Mouse (Mus musculus) heart, embryonic 16.5 days (tissue): ENCODE data around the gene Galk2. TPM values are rescaled to one million over a fixed set of nuclear protein-coding genes. Genes with fewer than 3 reads are reported as not detected.

ENCODE experiments used
- ATAC-seq: fragments of 200-750 bp; cut with Nextera tagmentation; replicated peaks from 2 replicates; pipeline ENCODE4 v1.8.0; 2017; ENCODE audit warnings: moderate number of reproducible peaks; ENCODE audit not compliant: insufficient read depth, low FRiP score; ENCODE audit errors: extremely low read depth
- H3K27ac ChIP-seq: fragments of 300-500 bp; sonication (generic); 2 replicates; pipeline ENCODE4 v1.5.1; 2014; ENCODE audit warnings: mild to moderate bottlenecking, low read length, control low read depth, moderate library complexity
- H3K27me3 ChIP-seq: fragments of 300-500 bp; sonication (generic); 2 replicates; pipeline ENCODE4 v1.6.1; 2014; ENCODE audit warnings: low read length, mixed read lengths; ENCODE audit not compliant: control insufficient read depth, insufficient read depth
- H3K36me3 ChIP-seq: fragments of 300-500 bp; sonication (generic); 2 replicates; pipeline ENCODE4 v1.6.1; 2014; ENCODE audit not compliant: control insufficient read depth, insufficient read depth
- H3K4me1 ChIP-seq: fragments of 300-500 bp; sonication (generic); 2 replicates; pipeline ENCODE4 v1.6.1; 2014; ENCODE audit warnings: low read length, mixed read lengths; ENCODE audit not compliant: control insufficient read depth, insufficient read depth
- H3K4me2 ChIP-seq: fragments of 300-500 bp; sonication (generic); 2 replicates; pipeline ENCODE4 v1.6.1; 2014; ENCODE audit warnings: low read depth, mild to moderate bottlenecking, control low read depth, low read length
- H3K4me3 ChIP-seq: fragments of 300-500 bp; sonication (generic); 2 replicates; pipeline ENCODE4 v1.5.1; 2014; ENCODE audit warnings: mild to moderate bottlenecking, control low read depth, low read length
- H3K9ac ChIP-seq: fragments of 300-500 bp; sonication (generic); 2 replicates; pipeline ENCODE4 v1.6.1; 2014; ENCODE audit warnings: low read length, control low read depth
- H3K9me3 ChIP-seq: fragments of 300-500 bp; sonication (generic); replicated peaks from 2 replicates; pipeline ENCODE4 v1.6.1; 2016; ENCODE audit warnings: low read length; ENCODE audit not compliant: control insufficient read depth
- WGBS: fragments of 180-500 bp; shearing (Covaris S2); extraction: QIAGEN DNeasy Blood & Tissue Kit; methylation state at CpG from one replicate; pipeline ENCODE4 v1.1.7; 2014; 5-methylcytosine and 5-hydroxymethylcytosine counted together
- polyA plus RNA-seq: library from polyadenylated mRNA; unstranded; fragments of >200 nt; fragmentation: Nextera tagmentation; extraction: Ambion mirVana; gene quantifications from 2 replicates; pipeline ENCODE4 v1.2.1, GENCODE M21; 2015

The Galk2 gene
- polyA plus RNA-seq, 1 experiment from 2014 or later: 32.4 TPM

DNA sequence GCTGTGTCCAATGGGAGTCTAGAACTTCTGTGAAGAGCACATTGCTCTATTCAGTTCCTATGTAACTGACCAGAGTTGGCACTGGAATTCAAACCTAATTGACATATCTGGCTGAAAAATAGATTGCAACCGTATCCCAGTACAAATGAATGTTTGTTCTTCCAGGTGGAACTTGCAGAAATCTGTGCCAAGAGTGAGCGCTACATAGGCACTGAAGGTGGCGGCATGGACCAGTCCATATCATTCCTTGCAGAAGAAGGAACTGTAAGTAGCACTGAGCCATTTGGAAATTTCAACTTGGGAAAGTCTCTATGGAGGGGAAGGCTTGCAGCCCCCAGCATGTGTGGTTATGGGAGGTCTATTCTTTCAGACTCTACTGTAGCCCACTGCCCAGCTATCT, 70.5 kb downstream of the Galk2 start:
- Histone ChIP-seq H3K4me3 (no peak overlapping the region), H3K4me2 (no peak overlapping the region), H3K27me3 (no peaks in the 10 kb centered on the region), H3K36me3 (no peaks in the 10 kb centered on the region; the same call in 1 of the 2 replicates), H3K27ac (no peak overlapping the region), H3K9me3 (no peaks in the 10 kb centered on the region), H3K4me1 (no peaks in the 10 kb centered on the region), H3K9ac (no peak overlapping the region)
- no peak for ATAC-seq
- 81% methylated on average over 3 of the region's 3 CpGs for WGBS

GRCm38 (mm10) chr2:125929872-125930271, 71.0 kb downstream of the Galk2 start:
- no peaks in the 10 kb centered on the region; the same call in 1 of the 2 replicates for H3K36me3 ChIP-seq
- no peaks in the 10 kb centered on the region for H3K9me3 ChIP-seq
- no peak for ATAC-seq
- H3K27ac ChIP-seq: no peak overlapping the region
- no peaks in the 10 kb centered on the region for H3K27me3 ChIP-seq
- H3K4me2 ChIP-seq: no peak overlapping the region
- no peaks in the 10 kb centered on the region for H3K4me1 ChIP-seq
- no peak overlapping the region for H3K4me3 ChIP-seq
- H3K9ac ChIP-seq: no peak overlapping the region
- 71% methylated on average over 2 of the region's 2 CpGs for WGBS

GRCm38 (mm10) chr2:125931193-125931592, 72.3 kb downstream of the Galk2 start:
- Histone ChIP-seq H3K36me3 (no peaks in the 10 kb centered on the region; the same call in 1 of the 2 replicates), H3K27me3 (no peaks in the 10 kb centered on the region), H3K9me3 (no peaks in the 10 kb centered on the region), H3K27ac (no peak overlapping the region), H3K4me1 (no peaks in the 10 kb centered on the region), H3K4me2 (no peak overlapping the region), H3K9ac (no peak overlapping the region), H3K4me3 (no peak overlapping the region)
- WGBS: 85% methylated on average over 5 of the region's 5 CpGs
- ATAC-seq: no peak

GRCm38 (mm10) chr2:125932734-125933133, 73.8 kb downstream of the Galk2 start:
- Histone ChIP-seq H3K4me1 (no peaks in the 10 kb centered on the region), H3K36me3 (no peaks in the 10 kb centered on the region; the same call in 1 of the 2 replicates), H3K9me3 (no peaks in the 10 kb centered on the region), H3K4me3 (no peak overlapping the region), H3K4me2 (no peak overlapping the region), H3K27me3 (no peaks in the 10 kb centered on the region), H3K9ac (no peak overlapping the region), H3K27ac (no peak overlapping the region)
- peak; percentile 41; the same call in 1 of the 2 replicates for ATAC-seq

- Histone ChIP-seq H3K4me1 (no peaks in the 10 kb centered on the region), H3K4me2 (no peak overlapping the region), H3K27ac (no peak overlapping the region), H3K36me3 (no peaks in the 10 kb centered on the region; the same call in 1 of the 2 replicates), H3K9me3 (no peaks in the 10 kb centered on the region), H3K27me3 (no peaks in the 10 kb centered on the region), H3K9ac (no peak overlapping the region), H3K4me3 (no peak overlapping the region)
- 59% methylated on average over 3 of the region's 3 CpGs for WGBS
- no peak for ATAC-seq
Measured at GRCm38 (mm10) chr2:125933977-125934376, 75.1 kb downstream of the Galk2 start.

- Histone ChIP-seq H3K27ac (no peak overlapping the region), H3K36me3 (no peaks in the 10 kb centered on the region; the same call in 1 of the 2 replicates), H3K4me2 (no peak overlapping the region), H3K4me3 (no peak overlapping the region), H3K9ac (no peak overlapping the region), H3K27me3 (no peaks in the 10 kb centered on the region), H3K9me3 (no peaks in the 10 kb centered on the region), H3K4me1 (peaks cover 4% of the 10 kb centered on the region; the same call in 1 of the 2 replicates)
- ATAC-seq: no peak
- 64% methylated on average over 5 of the region's 5 CpGs for WGBS
Measured at GRCm38 (mm10) chr2:125936396-125936795, 77.5 kb downstream of the Galk2 start.

DNA sequence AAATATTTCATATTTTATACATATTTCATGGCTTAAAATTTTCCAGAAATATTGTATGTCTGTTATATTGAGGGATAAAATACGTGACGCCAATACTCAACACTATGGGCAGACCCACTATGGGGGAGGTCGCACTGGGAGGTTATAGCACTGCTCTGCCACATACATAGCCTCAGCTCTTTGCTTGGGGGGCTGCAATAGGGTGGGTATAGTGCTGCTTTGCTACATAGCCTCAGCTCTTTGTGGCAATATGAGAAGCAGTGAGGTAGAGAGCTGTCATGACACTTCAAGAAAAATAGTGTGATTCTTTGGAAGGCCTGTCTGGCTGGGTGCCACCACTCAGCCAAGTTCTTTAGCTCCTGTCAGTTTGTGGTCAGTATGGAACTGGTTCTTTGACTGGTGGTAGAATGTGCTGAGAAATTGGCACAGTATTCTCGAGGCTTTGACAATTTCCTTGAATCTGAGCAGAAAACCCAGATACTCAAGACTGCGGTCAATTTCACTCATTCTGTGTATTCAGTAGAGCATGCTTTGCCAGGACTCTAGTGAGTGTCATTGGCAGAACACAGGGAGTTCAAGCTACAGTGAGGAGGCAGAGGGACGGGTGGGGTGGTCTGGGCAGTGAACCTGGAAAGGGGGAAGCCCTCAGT, 80.2 kb downstream of the Galk2 start:
- 84% methylated on average over 6 of the region's 6 CpGs for WGBS
- Histone ChIP-seq H3K9me3 (no peaks in the 10 kb centered on the region), H3K4me1 (peaks cover 4% of the 10 kb centered on the region; the same call in 1 of the 2 replicates), H3K36me3 (0 out of 2 replicates have a peak, but pooled peaks cover 3% of the 10 kb centered on the region), H3K4me2 (no peak overlapping the region), H3K27me3 (no peaks in the 10 kb centered on the region), H3K4me3 (no peak overlapping the region), H3K27ac (no peak overlapping the region), H3K9ac (no peak overlapping the region)
- ATAC-seq: no peak

GRCm38 (mm10) chr2:125941111-125941785, 82.3 kb downstream of the Galk2 start:
- Histone ChIP-seq H3K4me3 (no peak overlapping the region), H3K9me3 (no peaks in the 10 kb centered on the region), H3K9ac (no peak overlapping the region), H3K27me3 (no peaks in the 10 kb centered on the region), H3K4me1 (peaks cover 4% of the 10 kb centered on the region; the same call in 1 of the 2 replicates), H3K27ac (no peak overlapping the region), H3K4me2 (no peak overlapping the region), H3K36me3 (0 out of 2 replicates have a peak, but pooled peaks cover 3% of the 10 kb centered on the region)
- no peak for ATAC-seq
- WGBS: 52% methylated on average over 6 of the region's 6 CpGs

DNA sequence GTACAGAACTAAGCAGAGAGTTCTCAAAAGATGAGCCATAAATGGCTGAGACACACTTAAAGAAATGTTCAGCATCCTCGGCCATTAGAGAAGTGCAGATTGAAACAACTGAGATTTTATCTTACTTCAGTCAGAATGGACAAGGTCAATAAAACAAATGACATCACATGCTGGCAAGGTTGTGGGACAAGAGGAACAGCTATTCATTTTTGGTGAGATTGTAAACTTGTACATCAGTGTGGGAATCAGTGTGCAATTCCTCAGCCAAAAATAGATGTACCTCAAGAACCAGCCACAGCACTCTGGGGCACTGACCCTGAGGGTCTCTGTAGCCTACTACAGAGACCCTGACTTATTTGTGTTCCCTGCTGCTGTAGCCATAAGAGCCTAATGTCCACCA, 84.4 kb downstream of the Galk2 start:
- ATAC-seq: no peak
- WGBS: 41% methylated on average over 1 of the region's 1 CpGs
- H3K4me1 ChIP-seq: peaks cover 4% of the 10 kb centered on the region; the same call in 1 of the 2 replicates
- no peak overlapping the region for H3K27ac ChIP-seq
- no peak overlapping the region for H3K4me3 ChIP-seq
- H3K36me3 ChIP-seq: peaks cover 5% of the 10 kb centered on the region; the same call in 1 of the 2 replicates
- H3K27me3 ChIP-seq: no peaks in the 10 kb centered on the region
- no peak overlapping the region for H3K4me2 ChIP-seq
- H3K9ac ChIP-seq: no peak overlapping the region
- no peaks in the 10 kb centered on the region for H3K9me3 ChIP-seq
